Mouse (Mus musculus) embryonic facial prominence, embryonic 15.5 days (tissue): Measurements from ENCODE around the gene Mdk. TPM values are rescaled to one million over a fixed set of nuclear protein-coding genes. Genes with fewer than 3 reads are reported as not detected.

Experiments used
- ATAC-seq: fragments of 200-750 bp; cut with Nextera tagmentation; 2 replicates; pipeline ENCODE4 v1.8.0; 2017; ENCODE audit warnings: low read depth, moderate TSS enrichment; ENCODE audit not compliant: insufficient number of reproducible peaks, low FRiP score, low TSS enrichment
- H3K27ac ChIP-seq: fragments of 300-500 bp; sonication (generic); replicated peaks from 2 replicates; pipeline ENCODE4 v1.5.1; 2015; ENCODE audit warnings: mild to moderate bottlenecking, inconsistent platforms
- H3K27me3 ChIP-seq: fragments of 300-500 bp; sonication (generic); 2 replicates; pipeline ENCODE4 v1.6.1; 2015; ENCODE audit warnings: inconsistent platforms
- H3K36me3 ChIP-seq: fragments of 300-500 bp; sonication (generic); 2 replicates; pipeline ENCODE4 v1.6.1; 2015; ENCODE audit warnings: mild to moderate bottlenecking, inconsistent platforms
- H3K4me1 ChIP-seq: fragments of 300-500 bp; sonication (generic); 2 replicates; pipeline ENCODE4 v1.6.1; 2015; ENCODE audit warnings: inconsistent platforms
- H3K4me2 ChIP-seq: fragments of 300-500 bp; sonication (generic); replicated peaks from 2 replicates; pipeline ENCODE4 v1.6.1; 2015; ENCODE audit warnings: mild to moderate bottlenecking, inconsistent platforms
- H3K4me3 ChIP-seq: fragments of 300-500 bp; sonication (generic); replicated peaks from 2 replicates; pipeline ENCODE4 v1.5.1; 2015; ENCODE audit warnings: mild to moderate bottlenecking, inconsistent platforms
- H3K9ac ChIP-seq: fragments of 300-500 bp; sonication (generic); 2 replicates; pipeline ENCODE4 v1.6.1; 2015; ENCODE audit warnings: inconsistent platforms
- H3K9me3 ChIP-seq: fragments of 300-500 bp; sonication (generic); replicated peaks from 2 replicates; pipeline ENCODE4 v1.6.1; 2016; ENCODE audit warnings: inconsistent platforms
- WGBS: fragments of 180-500 bp; shearing (Covaris S2); methylation state at CpG from one replicate; pipeline ENCODE4 v1.1.7; 2015; 5-methylcytosine and 5-hydroxymethylcytosine counted together
- polyA plus RNA-seq: library from polyadenylated mRNA; unstranded; fragments of >200 nt; fragmentation: Nextera tagmentation; extraction: Ambion mirVana; gene quantifications from 2 replicates; pipeline ENCODE4 v1.2.1, GENCODE M21; 2015

The Mdk gene
- polyA plus RNA-seq, 1 experiment from 2014 or later = 898 TPM

DNA sequence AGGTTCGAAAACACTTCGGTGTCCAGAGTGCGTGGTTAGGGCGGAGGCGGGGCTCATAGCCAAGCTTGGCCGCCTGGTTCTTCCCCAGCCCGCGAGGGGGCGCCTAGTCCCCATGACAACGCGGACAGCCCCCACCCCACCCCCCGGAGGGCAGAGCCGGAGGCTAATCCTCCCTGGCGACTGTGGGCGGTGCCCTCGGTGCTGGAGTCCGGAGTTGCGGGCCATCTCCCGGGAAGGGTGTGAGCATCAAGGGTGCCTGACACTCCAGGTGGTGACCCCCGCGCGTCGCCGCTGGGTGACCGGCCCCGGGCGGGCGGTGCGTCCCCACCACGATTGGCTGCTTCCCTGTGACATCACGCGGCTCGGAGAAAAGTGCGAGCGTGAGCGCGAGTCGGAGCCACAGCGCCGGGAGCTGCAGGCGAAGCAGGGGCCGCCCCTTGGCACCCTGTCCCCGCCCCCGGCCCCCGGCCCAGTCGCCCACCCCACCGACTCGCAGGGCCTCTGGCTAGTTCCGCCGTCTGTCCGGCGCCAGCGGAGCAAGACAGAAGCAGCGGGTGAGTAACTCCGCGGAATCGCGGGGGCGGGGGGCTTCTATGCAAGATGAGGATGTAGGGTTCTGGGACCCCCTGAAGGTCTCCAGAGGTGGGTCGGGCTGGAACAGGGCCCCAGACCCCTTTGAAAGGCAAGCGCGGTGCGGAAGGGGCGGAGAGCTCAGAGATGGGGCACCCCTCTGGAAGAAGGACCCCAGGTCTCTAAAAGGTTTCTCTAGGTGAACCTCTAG, 10.1 kb downstream of the Mdk start:
- peaks cover 18% of the 10 kb centered on the region for H3K36me3 ChIP-seq
- peak overlapping the region; percentile 9; the same call in 1 of the 2 replicates for H3K9ac ChIP-seq
- under 1% methylated on average over 64 of the region's 64 CpGs for WGBS
- no peak overlapping the region for H3K27ac ChIP-seq
- no peaks in the 10 kb centered on the region for H3K9me3 ChIP-seq
- H3K4me3 ChIP-seq = peak overlapping the region; percentile 62
- peak overlapping the region; percentile 88 for H3K4me2 ChIP-seq
- H3K27me3 ChIP-seq = peaks cover 48% of the 10 kb centered on the region
- peak; percentile 58; the same call in 1 of the 2 replicates for ATAC-seq
- H3K4me1 ChIP-seq = peaks cover 30% of the 10 kb centered on the region

DNA sequence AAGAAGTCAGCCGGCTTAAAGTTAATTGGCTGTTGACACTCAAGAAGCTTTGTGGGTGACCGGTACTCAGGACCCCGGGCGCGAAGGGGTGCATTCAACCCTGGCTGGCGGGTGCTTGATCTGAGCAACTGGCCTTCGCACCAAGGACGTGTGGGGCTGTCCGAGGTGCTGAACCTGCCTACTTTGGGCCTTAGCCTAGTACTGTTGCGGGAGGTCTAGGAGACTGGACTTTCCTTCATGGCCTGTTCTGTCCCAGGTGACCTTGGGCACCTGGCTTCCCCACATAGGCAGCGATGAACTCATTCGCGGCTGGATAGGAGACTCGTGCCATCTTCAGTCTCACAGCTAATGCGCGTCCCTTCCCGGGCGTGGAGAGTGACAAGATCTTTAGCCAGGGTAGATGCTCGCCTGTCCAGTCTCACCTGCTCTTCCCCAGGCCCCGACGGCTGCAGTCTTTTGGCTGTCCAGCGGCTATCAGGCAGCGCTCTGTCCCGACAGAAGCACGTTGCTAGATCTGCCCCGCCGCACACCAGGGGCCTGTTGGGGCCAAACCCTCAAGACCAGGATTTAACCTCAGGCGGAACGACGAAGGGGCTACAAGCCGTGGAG, 10.8 kb downstream of the Mdk start:
- Histone ChIP-seq H3K36me3 (peaks cover 25% of the 10 kb centered on the region), H3K9me3 (no peaks in the 10 kb centered on the region), H3K4me1 (peaks cover 30% of the 10 kb centered on the region), H3K9ac (no peak overlapping the region), H3K27me3 (peaks cover 48% of the 10 kb centered on the region), H3K4me2 (peak overlapping the region; percentile 88), H3K27ac (no peak overlapping the region), H3K4me3 (peak overlapping the region; percentile 62)
- peak; percentile 29; the same call in 1 of the 2 replicates for ATAC-seq
- WGBS = 4% methylated on average over 31 of the region's 31 CpGs

DNA sequence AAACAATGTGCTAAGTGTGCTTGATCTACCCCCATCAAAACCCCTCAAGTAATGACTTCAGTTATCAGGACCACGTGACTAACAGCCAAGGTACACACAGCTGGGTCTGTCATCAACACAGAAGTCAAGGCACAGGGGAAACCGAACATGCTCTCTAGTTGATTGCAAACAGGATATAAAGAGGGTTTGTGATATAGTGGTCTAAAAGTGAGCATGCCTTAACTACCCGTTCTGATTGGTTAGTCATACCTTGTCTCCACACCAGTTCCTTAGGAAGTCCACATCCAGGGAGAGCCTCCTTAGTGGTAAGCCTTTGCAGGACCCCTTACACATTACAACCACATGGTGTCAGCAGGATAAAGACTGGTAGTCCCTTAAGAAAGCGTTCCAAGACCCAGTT, 12.0 kb downstream of the Mdk start:
- 70% methylated on average over 4 of the region's 4 CpGs for WGBS
- no peak overlapping the region for H3K4me3 ChIP-seq
- H3K36me3 ChIP-seq = peaks cover 32% of the 10 kb centered on the region
- no peaks in the 10 kb centered on the region for H3K9me3 ChIP-seq
- H3K4me2 ChIP-seq = no peak overlapping the region
- peaks cover 30% of the 10 kb centered on the region for H3K4me1 ChIP-seq
- no peak for ATAC-seq
- H3K27me3 ChIP-seq = peaks cover 45% of the 10 kb centered on the region
- no peak overlapping the region for H3K27ac ChIP-seq
- no peak overlapping the region for H3K9ac ChIP-seq

DNA sequence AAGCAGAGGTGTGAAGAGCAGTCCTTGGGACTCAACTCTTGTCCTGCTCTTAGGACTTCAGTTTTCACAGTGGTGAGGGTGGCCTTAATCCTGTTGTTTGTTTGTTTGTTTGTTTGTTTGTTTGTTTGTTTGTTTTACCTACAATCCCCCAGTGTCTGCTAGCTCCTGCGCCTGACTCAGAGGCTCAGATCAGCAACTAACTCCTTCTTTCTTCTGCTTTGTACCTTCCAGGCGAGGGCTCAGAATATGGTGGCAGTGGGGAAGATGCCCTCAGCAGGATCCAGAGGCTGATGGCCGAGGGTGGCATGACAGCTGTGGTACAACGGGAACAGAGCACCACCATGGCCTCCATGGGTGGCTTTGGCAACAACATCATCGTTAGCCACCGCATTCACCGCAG, 15.0 kb downstream of the Mdk start:
- Histone ChIP-seq H3K4me3 (no peak overlapping the region), H3K4me1 (peaks cover 12% of the 10 kb centered on the region), H3K9ac (no peak overlapping the region), H3K36me3 (peaks cover 61% of the 10 kb centered on the region), H3K27ac (no peak overlapping the region), H3K9me3 (no peaks in the 10 kb centered on the region), H3K27me3 (peaks cover 20% of the 10 kb centered on the region), H3K4me2 (no peak overlapping the region)
- ATAC-seq = no peak
- WGBS = 95% methylated on average over 7 of the region's 7 CpGs

DNA sequence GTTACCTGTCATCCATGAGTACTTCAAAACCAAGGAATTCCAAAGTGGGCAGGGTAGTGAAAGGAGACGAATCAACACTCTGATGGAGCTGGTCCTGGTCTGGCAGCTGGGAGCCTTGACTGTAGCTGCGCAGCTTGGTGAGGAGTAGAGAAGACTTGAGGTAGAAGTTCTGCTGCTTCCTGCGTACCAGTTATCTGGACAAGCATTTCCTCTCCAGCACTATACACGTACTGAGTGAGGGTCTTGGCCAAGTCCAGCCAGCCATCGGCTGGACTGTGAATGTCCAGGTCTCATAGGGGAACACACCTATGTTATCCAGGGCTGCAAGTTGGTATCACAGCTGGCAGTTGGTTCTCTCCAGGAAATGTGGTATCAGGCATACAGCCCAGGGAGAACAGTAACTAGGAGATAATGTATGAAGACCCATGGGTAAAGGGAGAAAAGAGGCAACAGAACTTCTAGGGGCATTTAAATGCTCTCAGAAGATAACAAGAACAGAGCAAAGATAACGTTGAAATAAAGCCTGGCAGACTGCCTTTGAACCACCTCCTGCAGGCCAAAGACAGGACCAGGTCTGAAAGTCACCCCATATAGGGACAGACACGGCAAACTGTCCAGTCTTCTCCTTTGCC, 15.6 kb downstream of the Mdk start:
- Histone ChIP-seq H3K9me3 (no peaks in the 10 kb centered on the region), H3K9ac (no peak overlapping the region), H3K36me3 (peaks cover 67% of the 10 kb centered on the region), H3K27me3 (peaks cover 14% of the 10 kb centered on the region), H3K4me1 (peaks cover 5% of the 10 kb centered on the region), H3K27ac (no peak overlapping the region), H3K4me2 (no peak overlapping the region), H3K4me3 (no peak overlapping the region)
- 91% methylated on average over 7 of the region's 7 CpGs for WGBS
- ATAC-seq = no peak

DNA sequence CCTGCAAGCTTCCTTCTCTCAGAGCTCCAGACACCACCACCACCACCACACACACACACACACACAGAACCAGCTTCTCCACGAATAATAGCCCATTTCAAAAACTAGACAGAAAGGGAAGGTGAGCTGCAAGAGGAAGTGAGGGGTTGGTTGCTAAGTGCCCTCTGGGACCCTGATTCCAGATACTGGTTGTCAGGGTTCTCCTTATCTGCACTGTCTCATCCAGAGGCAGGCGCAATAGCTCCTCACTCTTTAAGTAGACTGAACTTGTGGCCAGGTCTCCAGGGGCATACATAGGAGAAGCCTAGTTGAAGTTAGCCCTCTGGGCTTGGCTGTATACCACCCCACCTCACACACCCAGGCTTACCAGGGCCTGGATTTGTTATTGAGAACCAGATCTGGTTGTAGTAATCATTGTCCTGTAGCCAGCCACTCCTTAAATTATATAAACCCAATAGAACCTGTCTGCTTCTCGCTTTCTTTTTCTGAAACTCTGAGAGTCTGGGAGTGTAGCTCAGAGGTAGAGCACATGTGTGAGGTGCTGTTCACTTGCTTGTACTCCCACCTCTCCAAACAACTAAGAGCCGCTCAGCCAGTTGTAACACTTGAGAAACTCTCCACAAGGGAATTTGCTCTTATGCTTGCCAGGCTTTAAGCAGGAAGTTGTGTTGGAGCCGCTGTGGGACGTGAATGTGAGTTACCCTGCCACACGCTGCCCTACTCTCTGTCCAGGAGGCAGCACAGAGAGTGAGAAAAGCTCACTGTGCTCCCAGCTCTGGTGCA, 18.6 kb downstream of the Mdk start:
- Histone ChIP-seq H3K27ac (no peak overlapping the region), H3K4me2 (no peak overlapping the region), H3K9me3 (no peaks in the 10 kb centered on the region), H3K36me3 (peaks cover 81% of the 10 kb centered on the region), H3K27me3 (no peaks in the 10 kb centered on the region), H3K4me1 (no peaks in the 10 kb centered on the region), H3K4me3 (no peak overlapping the region), H3K9ac (no peak overlapping the region)
- 79% methylated on average over 7 of the region's 7 CpGs for WGBS
- no peak for ATAC-seq

DNA sequence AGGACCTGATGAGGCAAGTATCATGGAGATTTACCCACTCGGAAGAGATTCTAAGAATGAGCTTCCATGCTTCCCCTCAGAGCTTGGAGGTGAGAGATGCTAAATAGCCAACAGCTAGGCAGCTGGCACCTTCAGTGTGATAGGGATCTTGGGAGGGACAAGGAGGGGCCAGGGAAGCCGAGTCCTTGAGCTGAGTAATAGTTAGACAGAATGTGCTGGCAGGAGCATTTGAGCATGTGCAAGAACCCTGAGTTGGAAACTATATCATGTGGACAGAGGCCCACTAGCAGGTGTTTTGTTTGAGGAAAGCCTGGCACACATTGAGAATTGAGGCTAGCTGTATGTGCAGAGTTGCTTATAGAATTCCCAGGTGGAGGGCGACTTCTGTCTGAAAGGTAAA, 19.5 kb downstream of the Mdk start:
- Histone ChIP-seq H3K27me3 (no peaks in the 10 kb centered on the region), H3K9me3 (no peaks in the 10 kb centered on the region), H3K9ac (no peak overlapping the region), H3K4me3 (no peak overlapping the region), H3K36me3 (peaks cover 77% of the 10 kb centered on the region), H3K27ac (no peak overlapping the region), H3K4me1 (no peaks in the 10 kb centered on the region), H3K4me2 (no peak overlapping the region)
- WGBS = 87% methylated on average over 3 of the region's 3 CpGs
- ATAC-seq = no peak

DNA sequence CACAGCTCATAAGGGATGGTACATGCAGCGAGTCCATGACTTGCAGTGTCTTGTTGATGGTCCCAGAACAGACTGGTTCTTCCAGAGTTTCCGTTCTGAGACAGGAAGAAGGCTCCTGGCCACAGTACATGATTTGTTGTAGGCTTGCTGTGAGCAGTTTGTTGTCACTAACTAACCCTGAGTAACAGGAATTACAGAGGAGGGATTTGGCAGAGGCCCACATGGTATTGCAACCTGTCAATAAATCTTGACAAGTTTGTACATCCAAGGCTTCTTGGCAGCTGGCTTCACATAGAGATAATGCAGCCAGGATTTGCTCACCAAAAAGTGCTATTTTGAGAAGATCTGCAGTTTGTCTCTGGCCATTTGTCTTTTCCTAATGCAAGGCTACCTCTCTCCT, 26.0 kb downstream of the Mdk start:
- ATAC-seq = no peak
- Histone ChIP-seq H3K9me3 (no peaks in the 10 kb centered on the region), H3K4me2 (no peak overlapping the region), H3K27ac (peak overlapping the region; percentile 48; the same call in 1 of the 2 replicates), H3K9ac (no peak overlapping the region), H3K4me3 (no peak overlapping the region), H3K27me3 (no peaks in the 10 kb centered on the region), H3K4me1 (0 out of 2 replicates have a peak, but pooled peaks cover 8% of the 10 kb centered on the region), H3K36me3 (peaks cover 41% of the 10 kb centered on the region)
- WGBS = 78% methylated on average over 2 of the region's 2 CpGs

DNA sequence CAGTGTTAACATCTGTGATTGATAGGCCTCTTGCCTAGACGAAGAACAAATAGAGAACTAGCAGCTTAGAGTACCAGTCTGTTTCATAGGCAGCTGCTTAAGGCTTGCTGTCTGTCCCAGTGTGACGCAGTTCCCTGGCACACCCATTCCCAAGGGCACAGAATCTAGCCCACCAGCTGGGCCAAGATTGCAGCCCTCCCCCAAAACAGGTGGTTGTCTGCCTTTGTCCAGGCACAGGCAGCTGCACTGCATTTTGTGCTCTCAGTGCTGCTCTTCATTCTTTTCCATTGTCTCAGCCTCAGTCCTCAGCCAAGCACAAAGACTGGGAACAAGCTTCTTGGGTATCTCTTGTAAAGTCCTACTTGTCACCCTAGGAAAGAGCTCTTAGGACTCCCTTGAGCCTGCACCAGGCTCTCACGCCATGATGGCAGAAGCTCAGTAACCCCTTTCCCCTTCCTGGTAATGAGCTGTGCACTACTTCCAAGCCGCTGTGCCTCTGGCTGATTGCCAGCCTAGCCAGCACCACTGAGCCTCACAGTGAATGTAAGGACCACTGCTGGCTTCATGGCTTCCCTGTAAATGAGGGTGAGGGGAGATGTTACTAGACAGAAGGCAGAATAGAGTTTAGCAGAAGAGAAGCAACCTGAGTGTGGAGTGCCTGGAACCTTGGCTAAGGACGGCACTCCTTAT, 27.3 kb downstream of the Mdk start:
- 0 out of 2 replicates have a peak, but pooled peaks cover 8% of the 10 kb centered on the region for H3K4me1 ChIP-seq
- peak; percentile 54; the same call in 1 of the 2 replicates for ATAC-seq
- H3K4me3 ChIP-seq = no peak overlapping the region
- no peaks in the 10 kb centered on the region for H3K27me3 ChIP-seq
- peaks cover 41% of the 10 kb centered on the region for H3K36me3 ChIP-seq
- no peak overlapping the region for H3K4me2 ChIP-seq
- WGBS = 73% methylated on average over 5 of the region's 5 CpGs
- H3K9me3 ChIP-seq = no peaks in the 10 kb centered on the region
- no peak overlapping the region for H3K9ac ChIP-seq
- H3K27ac ChIP-seq = peak overlapping the region; percentile 61

DNA sequence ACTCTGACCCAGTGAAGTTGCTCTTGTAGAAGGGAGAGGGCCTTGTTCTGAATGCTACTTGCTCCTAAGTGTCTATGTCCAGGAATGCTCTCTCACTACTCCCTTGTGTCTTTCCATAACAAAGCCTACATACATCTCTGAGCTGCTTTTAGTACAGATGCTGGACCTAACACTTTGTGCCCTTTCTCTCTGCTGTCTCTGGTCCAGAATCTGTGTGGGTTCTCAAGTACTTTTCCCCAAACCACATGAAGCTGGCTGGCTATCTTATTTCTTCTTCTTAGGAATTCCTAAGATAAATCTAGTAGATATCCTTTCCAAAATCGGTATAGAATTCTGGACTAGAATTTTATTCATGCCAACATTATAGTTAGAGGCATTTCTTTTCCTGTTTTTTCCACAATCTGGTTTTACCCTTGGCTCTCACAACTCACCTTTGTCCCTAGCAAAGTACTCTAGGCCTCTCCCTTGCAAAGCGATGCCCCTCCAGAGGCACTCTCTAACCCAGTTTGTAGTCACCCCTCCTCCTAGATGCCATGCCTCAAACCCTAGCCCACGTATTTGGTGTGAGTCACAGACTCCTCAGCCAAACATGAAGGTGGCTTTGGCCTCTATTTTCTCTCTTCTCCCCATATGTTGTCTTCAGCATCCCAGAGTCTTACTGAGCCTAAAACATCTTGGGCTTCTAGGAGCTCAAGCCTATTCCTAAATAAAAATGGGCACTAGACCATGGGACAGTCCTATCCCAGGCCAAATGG, 28.7 kb downstream of the Mdk start:
- no peak overlapping the region for H3K4me3 ChIP-seq
- no peak overlapping the region for H3K4me2 ChIP-seq

More for the DNA sequence above, 28.7 kb downstream of the Mdk start:
- H3K9ac ChIP-seq = no peak overlapping the region
- H3K27ac ChIP-seq = no peak overlapping the region
- H3K36me3 ChIP-seq = peaks cover 36% of the 10 kb centered on the region
- H3K27me3 ChIP-seq = no peaks in the 10 kb centered on the region
- no peaks in the 10 kb centered on the region for H3K9me3 ChIP-seq
- 0 out of 2 replicates have a peak, but pooled peaks cover 8% of the 10 kb centered on the region for H3K4me1 ChIP-seq
- 82% methylated on average over 3 of the region's 3 CpGs for WGBS
- ATAC-seq = no peak
